Mouse (Mus musculus) ES-E14 (cell line): ENCODE data around the gene Ptn.

Source experiments
- CHD2 ChIP-seq: IDR thresholded peaks from 2 replicates; pipeline ENCODE4 v1.6.1; 2014; ENCODE audit warnings: mild to moderate bottlenecking, low read depth, low read length, inconsistent platforms
- HCFC1 ChIP-seq: IDR thresholded peaks from 2 replicates; pipeline ENCODE4 v1.6.1; 2012; ENCODE audit warnings: low read length, inconsistent platforms, borderline replicate concordance; ENCODE audit not compliant: insufficient read depth
- MAFK ChIP-seq: IDR thresholded peaks from 2 replicates; pipeline ENCODE4 v1.6.1; 2014; ENCODE audit warnings: mild to moderate bottlenecking, low read depth, low read length, inconsistent platforms; ENCODE audit not compliant: insufficient read depth
- ZC3H11A ChIP-seq: IDR thresholded peaks from 2 replicates; pipeline ENCODE4 v1.6.1; 2012; ENCODE audit warnings: low read depth, mild to moderate bottlenecking, inconsistent platforms, low read length, borderline replicate concordance
- ZNF384 ChIP-seq: IDR thresholded peaks from 2 replicates; pipeline ENCODE4 v1.6.1; 2012; ENCODE audit warnings: low read depth, low read length, inconsistent platforms

- TF ChIP-seq ZC3H11A (no peak), ZNF384 (no peak), HCFC1 (no peak), MAFK (no peak), CHD2 (no peak)
Observed at GRCm38 (mm10) chr6:36788576-36789191, 21.3 kb downstream of the Ptn start.
